Mouse (Mus musculus): Measurements from ENCODE around the gene Itsn2. TPM values are rescaled to one million over a fixed set of nuclear protein-coding genes. Genes with fewer than 3 reads are reported as not detected.

Itsn2 gene
- polyA plus RNA-seq, 1 experiment from 2014 or later: 41.2 TPM

DNA sequence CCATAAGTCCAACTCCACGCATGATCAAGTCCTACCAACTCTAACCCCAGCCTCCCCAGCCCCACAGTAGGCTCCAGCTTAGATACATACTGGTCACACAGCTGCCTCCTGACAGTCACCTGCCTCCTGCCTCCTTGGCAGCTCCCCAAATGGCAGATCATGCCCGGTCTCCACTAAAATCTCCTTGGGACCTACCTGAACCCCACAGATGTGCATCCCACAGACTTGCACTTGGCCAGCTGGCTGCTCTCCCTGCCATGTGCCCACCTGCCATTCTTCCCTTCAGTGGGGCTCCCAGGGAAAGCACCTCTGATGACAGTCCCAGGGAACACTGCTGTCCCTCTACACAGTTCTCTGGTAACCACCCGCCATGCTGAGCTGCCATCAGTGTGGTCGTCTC lies 115.9 kb downstream of the Itsn2 start:
- no peak overlapping the region for H3K4me2 ChIP-seq
- H3K36me3 ChIP-seq (ENCODE audit: control insufficient read depth, insufficient read depth, low read length): peaks cover 12% of the 10 kb centered on the region; the same call in 1 of the 2 replicates
- no peak overlapping the region for H3K4me3 ChIP-seq (ENCODE audit: low read depth, low read length)
- H3K4me1 ChIP-seq (ENCODE audit: control insufficient read depth, insufficient read depth, low read length): no peaks in the 10 kb centered on the region; the same call in 1 of the 2 replicates
- no peak for ATAC-seq (replicated peaks; ENCODE audit: insufficient number of reproducible peaks, low FRiP score, low TSS enrichment)
- no peak overlapping the region for H3K27ac ChIP-seq (ENCODE audit: low read depth, low read length)
- H3K9me3 ChIP-seq (replicated peaks; ENCODE audit: control insufficient read depth, low read length): no peaks in the 10 kb centered on the region
- no peak overlapping the region for H3K9ac ChIP-seq (ENCODE audit: low read depth, low read length)
- H3K27me3 ChIP-seq (ENCODE audit: control insufficient read depth, insufficient read depth, low read length): no peaks in the 10 kb centered on the region
- 70% methylated on average over 4 of the region's 4 CpGs for WGBS (ENCODE audit: insufficient replicate concordance)

DNA sequence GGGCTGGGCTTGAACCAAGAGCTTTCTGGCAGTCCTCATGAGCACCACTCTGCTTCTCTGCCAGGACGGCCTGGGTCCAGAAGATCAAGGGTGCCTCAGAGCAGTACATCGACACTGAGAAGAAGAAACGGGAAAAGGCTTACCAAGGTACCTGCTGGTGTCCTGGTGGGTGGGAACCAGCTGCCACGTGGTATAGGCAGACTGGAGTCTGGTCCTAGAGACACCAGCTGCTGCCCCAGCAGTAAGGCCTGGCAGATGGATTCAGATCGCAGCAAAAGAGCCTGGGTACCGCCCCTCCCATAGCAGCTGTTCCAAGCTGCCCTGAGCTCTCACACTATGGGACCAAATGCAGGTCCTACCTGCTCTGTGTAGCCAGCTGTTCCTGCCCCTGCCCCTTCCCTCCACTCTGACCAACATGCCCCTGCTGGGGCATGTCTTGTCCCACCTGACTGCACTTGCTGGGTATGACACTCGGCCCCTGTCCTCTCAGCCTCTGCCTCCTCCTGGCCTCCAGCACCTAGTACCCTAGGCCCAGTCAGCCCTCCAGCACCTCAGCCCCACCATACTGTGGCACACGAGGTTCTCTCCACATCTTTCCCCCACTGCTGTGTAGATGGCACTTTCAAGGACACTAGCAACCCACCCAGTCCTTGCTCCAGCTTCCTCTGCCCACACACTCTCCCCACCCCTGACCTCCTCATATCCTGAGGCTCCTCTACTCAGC lies 116.6 kb downstream of the Itsn2 start:
- H3K4me1 ChIP-seq (ENCODE audit: control insufficient read depth, insufficient read depth, low read length): no peaks in the 10 kb centered on the region; the same call in 1 of the 2 replicates
- no peak overlapping the region for H3K9ac ChIP-seq (ENCODE audit: low read depth, low read length)
- H3K27ac ChIP-seq (ENCODE audit: low read depth, low read length): no peak overlapping the region
- WGBS (ENCODE audit: insufficient replicate concordance): 73% methylated on average over 8 of the region's 8 CpGs
- H3K4me2 ChIP-seq: no peak overlapping the region
- H3K9me3 ChIP-seq (replicated peaks; ENCODE audit: control insufficient read depth, low read length): no peaks in the 10 kb centered on the region
- ATAC-seq (replicated peaks; ENCODE audit: insufficient number of reproducible peaks, low FRiP score, low TSS enrichment): no peak
- H3K4me3 ChIP-seq (ENCODE audit: low read depth, low read length): no peak overlapping the region
- H3K36me3 ChIP-seq (ENCODE audit: control insufficient read depth, insufficient read depth, low read length): peaks cover 12% of the 10 kb centered on the region; the same call in 1 of the 2 replicates
- no peaks in the 10 kb centered on the region for H3K27me3 ChIP-seq (ENCODE audit: control insufficient read depth, insufficient read depth, low read length)

DNA sequence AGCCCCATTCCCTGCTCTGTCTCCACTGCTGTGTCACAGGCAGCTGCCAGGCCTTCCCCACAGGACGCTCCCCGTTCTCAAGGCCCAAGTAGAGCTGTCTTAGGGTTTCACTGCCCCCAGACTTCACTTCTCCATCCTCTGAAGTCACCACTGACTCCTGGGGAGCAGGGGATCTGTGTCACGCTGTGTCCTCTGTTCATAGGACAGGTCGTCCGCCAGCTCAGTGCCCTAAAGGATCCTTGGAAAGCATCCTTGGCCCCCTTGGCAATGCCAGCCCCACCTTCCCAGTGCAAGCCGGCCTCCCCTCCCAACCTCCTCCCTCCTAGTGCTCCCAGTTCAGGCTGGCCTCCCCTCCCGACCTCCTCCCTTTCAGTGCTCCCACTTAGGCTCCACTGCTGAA lies 117.5 kb downstream of the Itsn2 start:
- WGBS (ENCODE audit: insufficient replicate concordance): 86% methylated on average over 7 of the region's 7 CpGs
- Histone ChIP-seq H3K4me2 (no peak overlapping the region), H3K36me3 (ENCODE audit: control insufficient read depth, insufficient read depth, low read length) (peaks cover 12% of the 10 kb centered on the region; the same call in 1 of the 2 replicates), H3K4me3 (ENCODE audit: low read depth, low read length) (no peak overlapping the region), H3K4me1 (ENCODE audit: control insufficient read depth, insufficient read depth, low read length) (peaks cover 5% of the 10 kb centered on the region), H3K27me3 (ENCODE audit: control insufficient read depth, insufficient read depth, low read length) (no peaks in the 10 kb centered on the region), H3K9ac (ENCODE audit: low read depth, low read length) (no peak overlapping the region), H3K27ac (ENCODE audit: low read depth, low read length) (no peak overlapping the region), H3K9me3 (replicated peaks; ENCODE audit: control insufficient read depth, low read length) (no peaks in the 10 kb centered on the region)
- no peak for ATAC-seq (replicated peaks; ENCODE audit: insufficient number of reproducible peaks, low FRiP score, low TSS enrichment)

DNA sequence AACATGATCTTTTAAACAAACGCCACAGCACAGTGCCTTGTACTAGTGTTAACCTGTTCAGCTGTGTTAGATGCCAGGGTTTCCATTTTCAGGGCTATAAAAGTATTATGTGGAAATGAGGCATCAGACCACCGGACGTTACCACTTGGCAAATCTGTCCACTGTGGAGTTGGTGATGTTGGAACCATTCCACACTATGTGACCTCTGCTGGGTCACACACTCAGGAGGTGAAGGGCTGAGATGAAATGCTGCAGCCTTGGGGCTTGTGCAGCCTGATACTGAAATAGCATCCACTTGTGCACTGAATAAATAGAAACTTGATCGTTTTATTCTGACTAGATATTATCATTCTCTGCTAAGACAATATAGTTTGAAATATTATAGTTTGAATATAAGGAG lies 120.9 kb downstream of the Itsn2 start:
- Histone ChIP-seq H3K36me3 (ENCODE audit: control insufficient read depth, insufficient read depth, low read length) (peaks cover 12% of the 10 kb centered on the region; the same call in 1 of the 2 replicates), H3K27me3 (ENCODE audit: control insufficient read depth, insufficient read depth, low read length) (no peaks in the 10 kb centered on the region), H3K4me1 (ENCODE audit: control insufficient read depth, insufficient read depth, low read length) (peaks cover 12% of the 10 kb centered on the region), H3K27ac (ENCODE audit: low read depth, low read length) (no peak overlapping the region), H3K4me2 (no peak overlapping the region), H3K9ac (ENCODE audit: low read depth, low read length) (no peak overlapping the region), H3K4me3 (ENCODE audit: low read depth, low read length) (no peak overlapping the region), H3K9me3 (replicated peaks; ENCODE audit: control insufficient read depth, low read length) (no peaks in the 10 kb centered on the region)
- no peak for ATAC-seq (replicated peaks; ENCODE audit: insufficient number of reproducible peaks, low FRiP score, low TSS enrichment)
- WGBS (ENCODE audit: insufficient replicate concordance): 73% methylated on average over 4 of the region's 4 CpGs

DNA sequence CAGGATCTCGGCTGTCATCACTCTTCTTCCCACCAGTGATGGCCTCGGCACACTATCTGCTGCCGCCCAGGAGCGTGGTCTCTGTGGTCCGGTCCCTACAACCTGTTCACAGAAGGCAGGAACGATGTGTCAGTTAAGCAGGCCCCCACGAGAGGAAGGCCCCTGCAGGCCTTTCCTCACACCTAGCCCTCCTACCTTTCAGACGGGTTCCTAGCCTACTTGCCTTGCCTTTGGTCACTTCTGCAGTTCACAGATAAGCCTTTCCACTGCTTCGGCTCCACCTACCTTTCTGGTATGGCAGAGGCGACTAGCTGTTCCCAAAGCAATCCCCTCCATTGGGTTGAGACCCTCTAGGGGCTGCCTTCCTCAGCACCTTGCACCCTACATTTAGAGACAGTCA lies 123.2 kb downstream of the Itsn2 start:
- no peak overlapping the region for H3K4me2 ChIP-seq
- 46% methylated on average over 10 of the region's 10 CpGs for WGBS (ENCODE audit: insufficient replicate concordance)
- ATAC-seq (replicated peaks; ENCODE audit: insufficient number of reproducible peaks, low FRiP score, low TSS enrichment): no peak; the same call in 1 of the 2 replicates

DNA sequence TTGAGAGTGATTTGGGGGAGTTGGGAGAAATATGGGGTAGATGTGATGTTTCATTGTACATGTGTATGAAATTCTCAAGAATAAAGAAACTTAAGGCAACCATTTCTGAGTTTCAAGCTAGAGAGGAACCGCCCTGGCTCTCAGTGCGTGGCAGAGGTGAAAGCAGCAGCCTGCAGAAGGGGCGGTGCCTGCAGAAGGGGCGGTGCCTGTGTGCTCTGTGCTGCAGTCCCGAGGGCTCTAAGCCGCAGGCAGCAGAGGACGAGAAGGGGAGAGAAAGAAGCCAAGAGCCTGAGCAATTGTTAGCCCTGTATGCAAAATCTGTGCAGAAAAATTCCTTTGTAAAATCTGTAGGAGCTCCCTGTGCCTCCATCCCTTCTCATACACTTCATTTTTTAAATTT lies 125.0 kb downstream of the Itsn2 start:
- Histone ChIP-seq H3K27ac (ENCODE audit: low read depth, low read length) (no peak overlapping the region), H3K36me3 (ENCODE audit: control insufficient read depth, insufficient read depth, low read length) (peaks cover 8% of the 10 kb centered on the region; the same call in 1 of the 2 replicates), H3K4me1 (ENCODE audit: control insufficient read depth, insufficient read depth, low read length) (peaks cover 21% of the 10 kb centered on the region), H3K27me3 (ENCODE audit: control insufficient read depth, insufficient read depth, low read length) (no peaks in the 10 kb centered on the region), H3K4me2 (peak overlapping the region; percentile 29; the same call in 1 of the 2 replicates), H3K9me3 (replicated peaks; ENCODE audit: control insufficient read depth, low read length) (no peaks in the 10 kb centered on the region), H3K4me3 (ENCODE audit: low read depth, low read length) (no peak overlapping the region), H3K9ac (ENCODE audit: low read depth, low read length) (no peak overlapping the region)
- WGBS (ENCODE audit: insufficient replicate concordance): 12% methylated on average over 7 of the region's 7 CpGs
- peak; percentile 84 for ATAC-seq (replicated peaks; ENCODE audit: insufficient number of reproducible peaks, low FRiP score, low TSS enrichment)

More for the DNA sequence above, 123.2 kb downstream of the Itsn2 start:
- Histone ChIP-seq H3K36me3 (ENCODE audit: control insufficient read depth, insufficient read depth, low read length) (peaks cover 12% of the 10 kb centered on the region; the same call in 1 of the 2 replicates), H3K4me1 (ENCODE audit: control insufficient read depth, insufficient read depth, low read length) (peaks cover 21% of the 10 kb centered on the region), H3K27ac (ENCODE audit: low read depth, low read length) (no peak overlapping the region), H3K9ac (ENCODE audit: low read depth, low read length) (no peak overlapping the region), H3K4me3 (ENCODE audit: low read depth, low read length) (no peak overlapping the region), H3K27me3 (ENCODE audit: control insufficient read depth, insufficient read depth, low read length) (no peaks in the 10 kb centered on the region), H3K9me3 (replicated peaks; ENCODE audit: control insufficient read depth, low read length) (no peaks in the 10 kb centered on the region)

DNA sequence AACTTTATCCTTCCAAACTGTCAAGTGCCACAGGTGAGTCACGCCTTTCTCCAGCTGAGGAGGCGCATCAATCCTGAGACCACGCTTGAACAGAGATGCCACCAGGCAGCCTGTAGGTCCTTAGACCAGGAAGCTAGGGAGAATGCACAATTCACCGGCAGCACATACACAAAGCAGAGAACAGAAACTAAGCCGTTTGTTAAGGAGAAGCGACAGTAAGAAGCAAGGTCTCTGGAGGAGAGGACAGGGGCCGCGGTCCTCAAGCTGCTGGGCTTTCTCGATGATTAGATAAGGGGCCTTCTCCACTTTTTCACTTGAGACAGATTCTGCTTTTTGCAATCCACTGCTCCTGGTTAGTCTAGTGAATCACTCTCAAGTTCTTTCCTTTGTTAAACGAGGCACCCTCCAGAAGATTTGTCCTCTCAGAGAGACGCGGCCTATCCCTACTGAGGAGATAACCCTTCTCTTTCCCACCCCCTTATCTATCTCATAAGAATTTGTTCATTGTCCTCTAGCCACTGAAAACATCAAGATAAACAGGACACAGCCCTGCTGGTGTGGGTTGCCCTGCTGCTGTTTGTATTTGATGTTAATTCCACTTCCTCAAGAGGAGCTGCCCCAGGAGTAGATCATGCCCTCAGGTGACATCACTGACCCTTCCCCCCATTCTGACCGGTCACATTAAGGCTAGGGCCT lies 126.8 kb downstream of the Itsn2 start:
- H3K4me1 ChIP-seq (ENCODE audit: control insufficient read depth, insufficient read depth, low read length): peaks cover 21% of the 10 kb centered on the region
- H3K9me3 ChIP-seq (replicated peaks; ENCODE audit: control insufficient read depth, low read length): no peaks in the 10 kb centered on the region
- 0 out of 2 replicates have a peak, but pooled peaks cover 2% of the 10 kb centered on the region for H3K36me3 ChIP-seq (ENCODE audit: control insufficient read depth, insufficient read depth, low read length)
- peak overlapping the region; percentile 20; the same call in 1 of the 2 replicates for H3K4me2 ChIP-seq
- no peak overlapping the region for H3K27ac ChIP-seq (ENCODE audit: low read depth, low read length)
- H3K9ac ChIP-seq (ENCODE audit: low read depth, low read length): no peak overlapping the region
- WGBS (ENCODE audit: insufficient replicate concordance): 43% methylated on average over 13 of the region's 13 CpGs
- no peak for ATAC-seq (replicated peaks; ENCODE audit: insufficient number of reproducible peaks, low FRiP score, low TSS enrichment)
- no peaks in the 10 kb centered on the region for H3K27me3 ChIP-seq (ENCODE audit: control insufficient read depth, insufficient read depth, low read length)
- H3K4me3 ChIP-seq (ENCODE audit: low read depth, low read length): no peak overlapping the region

DNA sequence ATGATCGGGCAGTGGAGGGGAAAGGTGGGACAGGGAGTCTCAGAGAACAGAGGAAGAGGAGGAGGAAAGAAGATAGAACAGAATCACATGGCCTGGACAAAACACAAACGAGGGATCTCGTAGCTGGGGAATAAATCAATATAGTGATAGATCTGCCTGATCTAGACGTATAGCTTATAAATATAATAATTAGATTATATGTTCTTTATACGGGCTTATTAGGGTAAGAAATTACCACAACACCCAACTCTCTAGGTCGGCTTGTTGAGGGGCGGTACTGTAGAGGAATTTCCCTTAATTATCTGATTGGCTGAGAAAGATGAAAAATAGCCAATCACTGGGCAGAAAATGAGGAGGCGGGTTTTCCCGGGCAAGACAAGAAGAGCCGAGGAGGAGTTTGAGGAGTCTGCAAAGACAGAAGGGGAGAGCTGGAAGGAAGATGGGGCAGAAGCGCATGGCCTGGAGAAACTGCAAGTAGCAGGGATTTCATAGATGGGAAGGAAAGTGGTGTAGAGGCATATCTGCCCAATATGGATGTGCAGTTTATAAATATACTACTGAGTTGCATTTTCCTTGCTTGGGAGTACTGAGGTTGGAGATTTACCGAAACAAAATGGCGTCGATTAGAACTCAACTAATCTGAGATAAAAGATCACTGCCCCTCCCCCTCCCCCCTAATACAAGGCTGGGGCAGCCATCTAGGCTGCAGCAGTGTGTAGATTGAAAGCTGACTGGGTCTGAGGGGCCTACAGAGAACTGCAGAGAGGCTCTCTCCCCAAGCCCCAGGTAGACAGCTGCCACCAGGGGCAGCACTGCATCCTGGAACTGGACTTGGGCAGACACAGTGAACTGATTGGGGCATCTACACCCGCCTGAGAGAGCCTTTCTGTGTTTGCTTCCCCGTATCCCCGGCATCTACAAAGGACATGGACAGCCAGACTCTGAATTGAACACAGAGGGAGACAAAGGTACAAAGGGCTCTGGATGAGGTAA lies 127.6 kb downstream of the Itsn2 start:
- H3K9ac ChIP-seq (ENCODE audit: low read depth, low read length): no peak overlapping the region
- no peaks in the 10 kb centered on the region for H3K27me3 ChIP-seq (ENCODE audit: control insufficient read depth, insufficient read depth, low read length)
- peaks cover 15% of the 10 kb centered on the region for H3K4me1 ChIP-seq (ENCODE audit: control insufficient read depth, insufficient read depth, low read length)
- H3K36me3 ChIP-seq (ENCODE audit: control insufficient read depth, insufficient read depth, low read length): 0 out of 2 replicates have a peak, but pooled peaks cover 2% of the 10 kb centered on the region
- no peak overlapping the region for H3K27ac ChIP-seq (ENCODE audit: low read depth, low read length)
- H3K4me3 ChIP-seq (ENCODE audit: low read depth, low read length): no peak overlapping the region
- whole genome bisulfite sequencing (ENCODE audit: insufficient replicate concordance): 64% methylated on average over 17 of the region's 17 CpGs
- 0 out of 2 replicates have a peak, but pooled peaks have one; percentile 48 for ATAC-seq (replicated peaks; ENCODE audit: insufficient number of reproducible peaks, low FRiP score, low TSS enrichment)
- H3K9me3 ChIP-seq (replicated peaks; ENCODE audit: control insufficient read depth, low read length): no peaks in the 10 kb centered on the region
- H3K4me2 ChIP-seq: peak overlapping the region; percentile 37
